Mouse (Mus musculus) ES-E14 (cell line): ENCODE measurements at regions not wholly inside any gene's neighbourhood (a gene's known extent, or its start where the extent isn't known, plus 50 kb on each side); places are given as distances from the start of the nearest gene placed in this dataset.

Source experiments
- DNase-seq: peaks from one replicate; pipeline ENCODE4 v3.0.0-alpha.2; 2013; ENCODE audit warnings: low read depth, low spot score
- H3K27ac ChIP-seq: 2 replicates; pipeline ENCODE4 v1.5.1; 2012; ENCODE audit warnings: low read depth, mild to moderate bottlenecking, low read length, moderate library complexity, mixed read lengths; ENCODE audit not compliant: poor library complexity, insufficient read depth, severe bottlenecking
- H3K36me3 ChIP-seq: 2 replicates; pipeline ENCODE4 v1.6.1; 2012; ENCODE audit warnings: mild to moderate bottlenecking, low read length, moderate library complexity, mixed read lengths; ENCODE audit not compliant: control insufficient read depth, poor library complexity, insufficient read depth, severe bottlenecking
- H3K4me1 ChIP-seq, 2 experiments: fragments of 150-350 bp in 1 of 2; sonication (generic) in 1 of 2; 2 replicates each; pipeline ENCODE4 v1.6.1; 2012; ENCODE audit warnings: low read length in 2 of 2, mild to moderate bottlenecking in 1 of 2, mixed read lengths in 1 of 2; ENCODE audit not compliant: control insufficient read depth in 2 of 2, insufficient read depth in 2 of 2, poor library complexity in 1 of 2
- H3K4me3 ChIP-seq, 2 experiments: fragments of 150-350 bp in 1 of 2; sonication (generic) in 1 of 2; 2 replicates each; pipeline ENCODE4 v1.5.1; 2012; ENCODE audit warnings: low read length in 2 of 2, low read depth in 1 of 2, mild to moderate bottlenecking in 1 of 2, mixed read lengths in 1 of 2; ENCODE audit not compliant: insufficient read depth in 1 of 2, poor library complexity in 1 of 2, severe bottlenecking in 1 of 2
- H3K9ac ChIP-seq: 2 replicates; pipeline ENCODE4 v1.6.1; 2012; ENCODE audit warnings: low read depth, mild to moderate bottlenecking, low read length, mixed read lengths; ENCODE audit not compliant: poor library complexity, insufficient read depth, severe bottlenecking
- H3K9me3 ChIP-seq: fragments of 150-350 bp; sonication (generic); 2 replicates; pipeline ENCODE4 v1.6.1; 2012; ENCODE audit warnings: low read depth, mild to moderate bottlenecking, low read length; ENCODE audit not compliant: control insufficient read depth, insufficient read depth
- CHD2 ChIP-seq: IDR thresholded peaks from 2 replicates; pipeline ENCODE4 v1.6.1; 2014; ENCODE audit warnings: mild to moderate bottlenecking, low read depth, low read length, inconsistent platforms
- HCFC1 ChIP-seq: IDR thresholded peaks from 2 replicates; pipeline ENCODE4 v1.6.1; 2012; ENCODE audit warnings: low read length, inconsistent platforms, borderline replicate concordance; ENCODE audit not compliant: insufficient read depth
- MAFK ChIP-seq: IDR thresholded peaks from 2 replicates; pipeline ENCODE4 v1.6.1; 2014; ENCODE audit warnings: mild to moderate bottlenecking, low read depth, low read length, inconsistent platforms; ENCODE audit not compliant: insufficient read depth
- ZC3H11A ChIP-seq: IDR thresholded peaks from 2 replicates; pipeline ENCODE4 v1.6.1; 2012; ENCODE audit warnings: low read depth, mild to moderate bottlenecking, inconsistent platforms, low read length, borderline replicate concordance
- ZNF384 ChIP-seq: IDR thresholded peaks from 2 replicates; pipeline ENCODE4 v1.6.1; 2012; ENCODE audit warnings: low read depth, low read length, inconsistent platforms
- in situ Hi-C, 2 experiments: fragments of 600-800 bp; cut with MboI; formaldehyde crosslinking; loops; one replicate each; pipeline ENCODE4 v1.15.1; 2025; ENCODE audit warnings: low sequenced_read_pairs in 2 of 2, inconsistent platforms in 1 of 2; ENCODE audit not compliant: unreplicated experiment in 2 of 2

DNA sequence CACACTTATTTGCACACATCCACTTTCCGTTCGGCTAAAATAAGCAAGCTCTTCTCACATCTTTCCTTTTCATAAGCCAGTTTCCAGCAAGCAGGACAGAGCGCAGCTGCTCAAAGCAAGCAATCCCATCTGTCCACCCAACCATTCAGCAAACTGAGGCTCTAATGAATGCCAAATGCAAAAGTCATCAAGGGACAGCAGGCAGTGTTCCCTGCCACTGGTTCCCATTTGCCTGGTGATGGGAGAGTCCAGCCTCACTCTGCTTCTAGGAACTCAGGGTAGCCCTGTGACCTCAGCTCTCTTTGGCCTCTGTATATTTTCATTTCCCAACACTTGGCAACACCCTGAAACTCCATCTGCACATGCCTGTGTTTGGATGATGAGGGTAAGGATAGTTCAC lies 188.8 kb upstream of the Rgma start:
- in situ Hi-C loops: no loop called here
- H3K9me3 ChIP-seq: no peaks in the 10 kb centered on the region
- no peak for DNase-seq
- H3K9ac ChIP-seq: no peak overlapping the region
- no peak for TF ChIP-seq ZC3H11A
- no peak for TF ChIP-seq MAFK
- no peak for TF ChIP-seq HCFC1
- TF ChIP-seq CHD2: no peak
- no peak for TF ChIP-seq ZNF384
- no peaks in the 10 kb centered on the region for H3K36me3 ChIP-seq
- H3K4me1 ChIP-seq: no peaks in the 10 kb centered on the region
- no peak overlapping the region for H3K27ac ChIP-seq
- H3K4me3 ChIP-seq: no peak overlapping the region

DNA sequence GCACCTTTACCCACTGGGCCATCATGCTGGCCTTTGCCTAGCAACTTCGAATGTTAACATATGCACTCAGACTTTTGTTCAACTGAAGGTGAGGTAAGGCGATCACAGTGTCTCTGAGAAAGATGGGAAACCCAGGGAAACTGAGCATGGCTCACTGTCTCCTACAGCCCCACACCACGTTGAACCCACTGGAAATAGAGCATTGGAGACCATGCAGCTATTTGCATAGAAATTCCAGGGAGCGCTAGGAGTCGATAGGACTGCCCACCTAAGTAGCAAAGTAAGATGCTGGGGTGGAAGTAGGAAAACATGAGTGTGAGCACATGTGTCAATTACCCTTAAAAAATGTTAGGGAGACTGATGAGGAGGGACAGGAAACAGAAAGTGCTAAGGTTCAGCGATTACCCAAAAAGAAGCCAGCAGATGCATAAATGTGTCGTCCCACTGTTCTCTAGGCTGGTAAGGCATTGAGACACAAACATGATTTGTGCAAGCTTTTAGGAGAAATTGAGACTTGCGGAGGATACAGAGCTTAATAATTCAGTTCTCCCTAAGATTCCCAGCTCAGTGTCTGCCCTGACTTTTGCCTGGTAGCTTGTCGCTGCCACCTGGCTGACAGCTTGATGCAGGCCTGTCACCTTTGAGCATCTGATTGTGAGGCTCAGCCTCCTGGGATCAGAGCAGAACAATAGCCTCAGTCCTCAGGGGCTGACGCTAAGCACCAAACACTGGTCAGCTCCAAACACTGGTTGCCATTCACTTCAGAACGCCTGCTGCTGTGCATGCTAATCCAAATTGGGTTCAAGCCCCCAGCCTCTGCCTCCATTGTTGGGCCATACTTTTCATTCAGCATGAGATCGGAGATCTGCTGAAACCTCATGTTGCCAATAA lies 183.7 kb upstream of the Rgma start:
- Histone ChIP-seq H3K4me3 (no peak overlapping the region), H3K27ac (no peak overlapping the region), H3K9me3 (no peaks in the 10 kb centered on the region), H3K9ac (no peak overlapping the region), H3K36me3 (no peaks in the 10 kb centered on the region), H3K4me1 (no peaks in the 10 kb centered on the region)
- DNase-seq: no peak
- in situ Hi-C loops: no loop called here
- TF ChIP-seq CHD2 (no peak), MAFK (no peak), ZC3H11A (no peak), HCFC1 (no peak), ZNF384 (no peak)

DNA sequence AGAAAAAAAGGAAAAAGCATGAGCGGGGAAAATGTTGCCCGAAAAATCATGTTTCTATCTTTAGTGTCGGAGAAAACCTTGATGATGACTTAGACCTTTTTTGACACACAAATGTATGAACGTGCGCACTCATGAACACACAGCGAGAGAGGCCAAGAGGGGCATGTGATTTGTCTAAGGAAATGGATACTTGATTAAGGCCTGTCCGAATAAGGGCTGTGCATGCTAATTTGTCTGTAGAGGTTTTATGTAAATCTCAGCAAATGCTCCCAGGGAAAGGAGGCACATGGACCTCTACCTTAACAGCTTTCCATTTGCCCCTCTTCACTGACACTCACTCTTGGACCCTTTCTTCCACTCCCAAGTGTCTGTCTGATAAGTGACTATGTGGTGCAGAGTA lies 182.5 kb upstream of the Rgma start:
- H3K4me3 ChIP-seq: no peak overlapping the region
- H3K4me1 ChIP-seq: no peaks in the 10 kb centered on the region
- DNase-seq: no peak
- in situ Hi-C loops: no loop called here
- H3K9me3 ChIP-seq: no peaks in the 10 kb centered on the region
- no peaks in the 10 kb centered on the region for H3K36me3 ChIP-seq
- no peak overlapping the region for H3K27ac ChIP-seq
- H3K9ac ChIP-seq: no peak overlapping the region
- no peak for TF ChIP-seq CHD2
- no peak for TF ChIP-seq HCFC1
- TF ChIP-seq ZC3H11A: no peak
- TF ChIP-seq MAFK: no peak
- TF ChIP-seq ZNF384: no peak

- in situ Hi-C loops: no loop called here
- no peak overlapping the region for H3K27ac ChIP-seq
- no peaks in the 10 kb centered on the region for H3K4me1 ChIP-seq
- no peak for TF ChIP-seq ZNF384
- no peak for TF ChIP-seq MAFK
- TF ChIP-seq ZC3H11A: no peak
- TF ChIP-seq CHD2: no peak
- no peak for TF ChIP-seq HCFC1
- H3K9me3 ChIP-seq: no peaks in the 10 kb centered on the region
- H3K36me3 ChIP-seq: no peaks in the 10 kb centered on the region
- no peak for DNase-seq
- no peak overlapping the region for H3K4me3 ChIP-seq
- no peak overlapping the region for H3K9ac ChIP-seq
These were observed 180.0 kb upstream of the Rgma start for GRCm38 (mm10) chr7:73195306-73195705.
